Mouse (Mus musculus) heart, postnatal 0 days (tissue): ENCODE measurements around the gene Rfc2.

ENCODE experiments used
- CTCF ChIP-seq: IDR thresholded peaks from 2 replicates; pipeline ENCODE4 v1.5.1; 2016; ENCODE audit warnings: antibody characterized with exemption, control low read depth, low read depth
- EP300 ChIP-seq: IDR thresholded peaks from 2 replicates; pipeline ENCODE4 v1.6.1; 2016; ENCODE audit warnings: antibody characterized with exemption, low read depth

DNA sequence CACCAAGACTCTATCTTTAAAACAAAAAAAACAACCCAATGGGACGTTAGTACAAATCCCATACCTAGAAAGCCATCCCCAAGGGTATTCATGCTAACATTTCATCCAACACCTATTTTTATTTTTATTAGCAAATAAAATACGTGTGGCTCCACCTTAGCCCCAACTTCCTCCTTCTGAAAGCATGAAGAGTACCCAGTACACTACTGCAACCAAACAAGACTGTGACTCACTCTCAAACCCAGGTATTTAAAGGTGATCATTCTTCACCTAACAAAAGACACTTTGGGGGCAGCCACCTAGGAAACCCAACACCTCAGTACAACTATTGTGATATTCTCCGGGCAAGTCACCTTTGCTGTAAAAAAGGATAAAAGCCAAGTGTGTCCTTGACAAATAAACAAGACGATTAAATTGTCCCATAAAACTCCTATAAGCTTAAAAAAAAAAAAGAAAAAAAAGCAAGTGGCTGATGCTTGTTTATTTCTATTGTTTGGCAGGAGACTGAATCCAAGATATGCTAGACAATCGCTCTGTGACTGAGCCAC lies 56.7 kb downstream of the Rfc2 start:
- TF ChIP-seq CTCF (no peak), EP300 (no peak)
